10 mouse cellular contexts compared by ENCODE assay signal in genomic region chr4:40953521-40953920, GRCm38 (mm10). TPM values are rescaled to one million over a fixed set of nuclear protein-coding genes. Genes with fewer than 3 reads are reported as not detected.
DNase-seq lines count a peak whose midpoint lies in the region; ATAC-seq and TF ChIP-seq lines count a peak whose summit lies in the region.
"Had no signal": no experiment of that assay in that cellular context is flagged by ENCODE, and none has a peak within 500 bp of the region (broad histone marks: within the 10 kb centered on the region; RNA-seq: fewer than 3 reads in every experiment).

No protein-coding gene starts in this region.

- TF ChIP-seq CTCF in kidney, adult 2 months (conservative IDR thresholded peaks at IDR 0.05; ENCODE audit: insufficient read depth, insufficient read length, low read depth, low read length), result peak; percentile 63

- no peaks in the 10 kb centered on the region for H3K9me3 ChIP-seq in kidney, embryonic 16.5 days (ENCODE audit: low read length)
- H3K9me3 ChIP-seq in ES-E14 (ENCODE audit: control insufficient read depth, insufficient read depth, low read depth, low read length), result no peaks in the 10 kb centered on the region
- H3K9me3 ChIP-seq in heart, embryonic 11.5 days (replicated peaks; ENCODE audit: control insufficient read depth, low read length), result no peaks in the 10 kb centered on the region
- H3K9me3 ChIP-seq in midbrain, embryonic 10.5 days (replicated peaks), result no peaks in the 10 kb centered on the region
- H3K9me3 ChIP-seq: heart, embryonic 15.5 days had no signal

- no peak overlapping the region for H3K4me2 ChIP-seq in kidney, embryonic 16.5 days (replicated peaks; ENCODE audit: low read depth, low read length)
- H3K4me2 ChIP-seq in heart, embryonic 11.5 days, result no peak overlapping the region
- H3K4me2 ChIP-seq: heart, embryonic 15.5 days had no signal

- ATAC-seq in kidney, embryonic 16.5 days (ENCODE audit: low FRiP score, low TSS enrichment), result no peak
- peak; percentile 78 for ATAC-seq in erythroblast, adult 5-6 weeks (replicated peaks; ENCODE audit: low FRiP score, poor library complexity, severe bottlenecking)
- peak; percentile 78; the same call in 1 of the 2 replicates for ATAC-seq in megakaryocyte, adult 5-6 weeks (ENCODE audit: poor library complexity, severe bottlenecking)
- ATAC-seq in heart, embryonic 11.5 days (replicated peaks; ENCODE audit: insufficient number of reproducible peaks, low FRiP score, low TSS enrichment), result no peak

- intact Hi-C loops in gastrocnemius, postnatal 36 days (cut with DNase I), result no loop called here

- H3K4me3 ChIP-seq in kidney, adult 2 months (ENCODE audit: insufficient read depth, low read depth, low read length), result no peak overlapping the region
- no peak overlapping the region for H3K4me3 ChIP-seq in kidney, embryonic 16.5 days (ENCODE audit: low read length)
- no peak overlapping the region for H3K4me3 ChIP-seq in ES-E14 (ENCODE audit: insufficient read depth in 1 of 2, low read depth in 1 of 2, low read length in 2 of 2, poor library complexity in 1 of 2, severe bottlenecking in 1 of 2)
- no peak overlapping the region for H3K4me3 ChIP-seq in heart, embryonic 11.5 days (ENCODE audit: low read depth, low read length)
- H3K4me3 ChIP-seq in midbrain, embryonic 10.5 days, result no peak overlapping the region
- H3K4me3 ChIP-seq: heart, embryonic 15.5 days had no signal

- H3K36me3 ChIP-seq in kidney, adult 2 months (ENCODE audit: control insufficient read depth, insufficient read depth, low read length), result no peaks in the 10 kb centered on the region; the same call in 1 of the 2 replicates
- H3K36me3 ChIP-seq in kidney, embryonic 16.5 days (ENCODE audit: insufficient read depth, low read length), result peaks cover 37% of the 10 kb centered on the region
- H3K36me3 ChIP-seq in ES-E14 (ENCODE audit: control insufficient read depth, insufficient read depth, low read length, poor library complexity, severe bottlenecking), result peaks cover 16% of the 10 kb centered on the region
- peaks cover 35% of the 10 kb centered on the region for H3K36me3 ChIP-seq in heart, embryonic 11.5 days (ENCODE audit: control insufficient read depth, insufficient read depth, low read length)
- peaks cover 82% of the 10 kb centered on the region for H3K36me3 ChIP-seq in midbrain, embryonic 10.5 days

- no peak overlapping the region for H3K27ac ChIP-seq in kidney, adult 2 months (ENCODE audit: insufficient read depth, low read depth, low read length)
- H3K27ac ChIP-seq in kidney, embryonic 16.5 days (ENCODE audit: low read length), result no peak overlapping the region
- no peak overlapping the region for H3K27ac ChIP-seq in ES-E14 (ENCODE audit: insufficient read depth, low read depth, low read length, poor library complexity, severe bottlenecking)
- H3K27ac ChIP-seq in heart, embryonic 11.5 days (ENCODE audit: low read depth, low read length), result no peak overlapping the region
- H3K27ac ChIP-seq in midbrain, embryonic 10.5 days (replicated peaks), result no peak overlapping the region
- H3K27ac ChIP-seq: heart, embryonic 15.5 days had no signal

- H3K4me1 ChIP-seq in kidney, adult 2 months (ENCODE audit: control insufficient read depth, insufficient read depth, low read length), result no peaks in the 10 kb centered on the region; the same call in 1 of the 2 replicates
- peaks cover 9% of the 10 kb centered on the region for H3K4me1 ChIP-seq in kidney, embryonic 16.5 days (ENCODE audit: insufficient read depth, low read length)
- no peaks in the 10 kb centered on the region for H3K4me1 ChIP-seq in ES-E14 (ENCODE audit: control insufficient read depth in 2 of 2, insufficient read depth in 2 of 2, low read length in 2 of 2, poor library complexity in 1 of 2)
- H3K4me1 ChIP-seq in heart, embryonic 11.5 days (ENCODE audit: control insufficient read depth, insufficient read depth, low read length), result peaks cover 6% of the 10 kb centered on the region
- peaks cover 9% of the 10 kb centered on the region for H3K4me1 ChIP-seq in midbrain, embryonic 10.5 days

- H3K9ac ChIP-seq in kidney, embryonic 16.5 days (replicated peaks; ENCODE audit: low read length), result no peak overlapping the region
- H3K9ac ChIP-seq in ES-E14 (ENCODE audit: insufficient read depth, low read depth, low read length, poor library complexity, severe bottlenecking), result no peak overlapping the region
- no peak overlapping the region for H3K9ac ChIP-seq in heart, embryonic 11.5 days (ENCODE audit: low read depth, low read length)
- H3K9ac ChIP-seq: heart, embryonic 15.5 days had no signal

- in situ Hi-C loops in ES-E14 (cut with MboI; ENCODE audit: low sequenced_read_pairs in 2 of 2, unreplicated experiment in 2 of 2), result no loop called here

- H3K27me3 ChIP-seq in kidney, adult 2 months (replicated peaks; ENCODE audit: control insufficient read depth, insufficient read depth, low read length), result no peaks in the 10 kb centered on the region
- H3K27me3 ChIP-seq in kidney, embryonic 16.5 days (ENCODE audit: insufficient read depth, low read length), result no peaks in the 10 kb centered on the region
- H3K27me3 ChIP-seq in heart, embryonic 11.5 days (ENCODE audit: control insufficient read depth, insufficient read depth, low read length), result no peaks in the 10 kb centered on the region
- no peaks in the 10 kb centered on the region for H3K27me3 ChIP-seq in midbrain, embryonic 10.5 days (ENCODE audit: low read depth, poor library complexity, severe bottlenecking)
- H3K27me3 ChIP-seq: heart, embryonic 15.5 days had no signal

- no peak for TF ChIP-seq POLR2A in kidney, adult 2 months (IDR thresholded peaks at IDR 0.05; ENCODE audit: low read depth, low read length)

- 82% methylated on average over 1 of the region's 1 CpGs for WGBS in kidney, adult 2 months
- WGBS in kidney, embryonic 16.5 days, result 93% methylated on average over 1 of the region's 1 CpGs
- WGBS in heart, embryonic 11.5 days (ENCODE audit: insufficient replicate concordance), result 77% methylated on average over 1 of the region's 1 CpGs
- WGBS in midbrain, embryonic 10.5 days, result 85% methylated on average over 1 of the region's 1 CpGs

- peak; percentile 57 for DNase-seq in kidney, adult 2 months
- peak; percentile 39 for DNase-seq in ES-E14 (ENCODE audit: low read depth, low spot score)
- no peak for DNase-seq in midbrain, embryonic 10.5 days (ENCODE audit: low spot score)
- DNase-seq in gastrocnemius, postnatal 36 days, result no peak

TF ChIP-seq in ES-E14, 5 proteins besides CTCF, POLR2A, EP300 and RAD21 (continues in another document):
- TF ChIP-seq ZC3H11A (IDR thresholded peaks at IDR 0.05; ENCODE audit: borderline replicate concordance, low read depth, low read length), result no peak
- TF ChIP-seq MAFK (IDR thresholded peaks at IDR 0.05; ENCODE audit: insufficient read depth, low read depth, low read length), result no peak
- no peak for TF ChIP-seq HCFC1 (IDR thresholded peaks at IDR 0.05; ENCODE audit: borderline replicate concordance, insufficient read depth, low read length)

RNA-seq across cellular contexts. Expression of gene Chmp5, which starts 5.3 kb away (rescaled TPM):
- 25.7 and 41.9 TPM in 2 replicates for polyA plus RNA-seq in kidney, adult 2 months (2012; rRNA removed)
- polyA plus RNA-seq in kidney, embryonic 16.5 days (2015; fragmentation: Nextera tagmentation; extraction: Ambion mirVana), result 120 and 123 TPM in 2 replicates
- 41.5 and 67.5 TPM in 2 replicates for total RNA-seq in ES-E14 (2012; rRNA removed)
- total RNA-seq in erythroblast, adult 5-6 weeks (2015; ENCODE audit: low replicate concordance), result 26.5 and 36.4 TPM in 2 replicates
- total RNA-seq in erythroblast, adult 5-6 weeks (2017; ENCODE audit: low replicate concordance), result 42.0 and 56.2 TPM in 2 replicates
- 94.5 and 109 TPM in 2 replicates for total RNA-seq in megakaryocyte, adult 5-6 weeks (2015)
- total RNA-seq in megakaryocyte, adult 5-6 weeks (2017), result 150 and 185 TPM in 2 replicates
- polyA plus RNA-seq in heart, embryonic 11.5 days (2014; fragmentation: Nextera tagmentation; extraction: Ambion mirVana), result 78.2 and 90.4 TPM in 2 replicates
- polyA plus RNA-seq in midbrain, embryonic 10.5 days (2016; fragmentation: Nextera tagmentation; extraction: Ambion mirVana), result 99.4 and 118 TPM in 2 replicates
- total RNA-seq in gastrocnemius, postnatal 36 days (2021), result 10 to 100 TPM; 21.2 to 21.6 TPM

RNA-seq across cellular contexts. Expression of gene Bag1, which starts 5.4 kb away (rescaled TPM):
- polyA plus RNA-seq in kidney, adult 2 months (2012; rRNA removed), result 133 and 162 TPM in 2 replicates
- 210 and 215 TPM in 2 replicates for polyA plus RNA-seq in kidney, embryonic 16.5 days (2015; fragmentation: Nextera tagmentation; extraction: Ambion mirVana)
- total RNA-seq in ES-E14 (2012; rRNA removed), result 77.9 and 99.5 TPM in 2 replicates
- 28.2 and 33.2 TPM in 2 replicates for total RNA-seq in erythroblast, adult 5-6 weeks (2015; ENCODE audit: low replicate concordance)
- total RNA-seq in erythroblast, adult 5-6 weeks (2017; ENCODE audit: low replicate concordance), result 126 and 129 TPM in 2 replicates
- 98.7 and 125 TPM in 2 replicates for total RNA-seq in megakaryocyte, adult 5-6 weeks (2015)
- 276 and 281 TPM in 2 replicates for total RNA-seq in megakaryocyte, adult 5-6 weeks (2017)
- polyA plus RNA-seq in heart, embryonic 11.5 days (2014; fragmentation: Nextera tagmentation; extraction: Ambion mirVana), result 199 and 217 TPM in 2 replicates
- 189 and 193 TPM in 2 replicates for polyA plus RNA-seq in midbrain, embryonic 10.5 days (2016; fragmentation: Nextera tagmentation; extraction: Ambion mirVana)
- total RNA-seq in gastrocnemius, postnatal 36 days (2021), result 100 to 1,000 TPM; 185 to 205 TPM

RNA-seq across cellular contexts. Expression of gene Nfx1, which starts 17.2 kb away (rescaled TPM):
- polyA plus RNA-seq in kidney, adult 2 months (2012; rRNA removed), result 24.3 and 25.8 TPM in 2 replicates
- 92.0 and 94.7 TPM in 2 replicates for polyA plus RNA-seq in kidney, embryonic 16.5 days (2015; fragmentation: Nextera tagmentation; extraction: Ambion mirVana)
- 71.7 and 82.7 TPM in 2 replicates for total RNA-seq in ES-E14 (2012; rRNA removed)
- 8.8 and 11.3 TPM in 2 replicates for total RNA-seq in erythroblast, adult 5-6 weeks (2015; ENCODE audit: low replicate concordance)
- total RNA-seq in erythroblast, adult 5-6 weeks (2017; ENCODE audit: low replicate concordance), result 19.3 and 22.7 TPM in 2 replicates
- total RNA-seq in megakaryocyte, adult 5-6 weeks (2015), result 26.8 and 29.5 TPM in 2 replicates
- 41.1 and 46.8 TPM in 2 replicates for total RNA-seq in megakaryocyte, adult 5-6 weeks (2017)
- polyA plus RNA-seq in heart, embryonic 11.5 days (2014; fragmentation: Nextera tagmentation; extraction: Ambion mirVana), result 67.7 and 68.3 TPM in 2 replicates
- 94.8 and 98.4 TPM in 2 replicates for polyA plus RNA-seq in midbrain, embryonic 10.5 days (2016; fragmentation: Nextera tagmentation; extraction: Ambion mirVana)
- 10 to 100 TPM; 17.3 to 21.8 TPM for total RNA-seq in gastrocnemius, postnatal 36 days (2021)

RNA-seq across cellular contexts. Expression of gene Spink4, which starts 33.7 kb away (rescaled TPM):
- 2.6 and 3.2 TPM in 2 replicates for polyA plus RNA-seq in kidney, adult 2 months (2012; rRNA removed)
- polyA plus RNA-seq in kidney, embryonic 16.5 days (2015; fragmentation: Nextera tagmentation; extraction: Ambion mirVana), result not detected in 2 replicates
- total RNA-seq in ES-E14 (2012; rRNA removed), result not detected in 2 replicates
- not detected in 2 replicates for total RNA-seq in erythroblast, adult 5-6 weeks (2015; ENCODE audit: low replicate concordance)
- total RNA-seq in erythroblast, adult 5-6 weeks (2017; ENCODE audit: low replicate concordance), result not detected in 2 replicates
- total RNA-seq in megakaryocyte, adult 5-6 weeks (2015), result not detected in 2 replicates
- total RNA-seq in megakaryocyte, adult 5-6 weeks (2017), result not detected in 2 replicates
- 5.9 and 7.9 TPM in 2 replicates for polyA plus RNA-seq in heart, embryonic 11.5 days (2014; fragmentation: Nextera tagmentation; extraction: Ambion mirVana)
- not detected in 2 replicates for polyA plus RNA-seq in midbrain, embryonic 10.5 days (2016; fragmentation: Nextera tagmentation; extraction: Ambion mirVana)
- not detected for total RNA-seq in gastrocnemius, postnatal 36 days (2021)
- polyA plus RNA-seq: stomach, embryonic 14.5 days had no signal

Comparison
In these comparisons a context has a peak if more than half of its experiments do, and no peak if none do; other contexts are left out.
1. DNase-seq: peak in kidney, adult 2 months (single experiment) and ES-E14 (single experiment); none in midbrain, embryonic 10.5 days (single experiment) and gastrocnemius, postnatal 36 days (0 of 2).
2. ATAC-seq: peak in erythroblast, adult 5-6 weeks (single experiment) and megakaryocyte, adult 5-6 weeks (single experiment); none in kidney, embryonic 16.5 days (single experiment) and heart, embryonic 11.5 days (single experiment).